Mouse (Mus musculus) v-Abl transformed pro-B cells (cell line): ENCODE results near the gene Cnpy4.

Experiments used
- in situ Hi-C, 2 experiments: fragments of 400-800 bp; cut with MboI; formaldehyde crosslinking; loops; one replicate each; pipeline ENCODE4 v1.15.1; 2025; ENCODE audit not compliant: unreplicated experiment in 2 of 2

Gene Cnpy4

DNA sequence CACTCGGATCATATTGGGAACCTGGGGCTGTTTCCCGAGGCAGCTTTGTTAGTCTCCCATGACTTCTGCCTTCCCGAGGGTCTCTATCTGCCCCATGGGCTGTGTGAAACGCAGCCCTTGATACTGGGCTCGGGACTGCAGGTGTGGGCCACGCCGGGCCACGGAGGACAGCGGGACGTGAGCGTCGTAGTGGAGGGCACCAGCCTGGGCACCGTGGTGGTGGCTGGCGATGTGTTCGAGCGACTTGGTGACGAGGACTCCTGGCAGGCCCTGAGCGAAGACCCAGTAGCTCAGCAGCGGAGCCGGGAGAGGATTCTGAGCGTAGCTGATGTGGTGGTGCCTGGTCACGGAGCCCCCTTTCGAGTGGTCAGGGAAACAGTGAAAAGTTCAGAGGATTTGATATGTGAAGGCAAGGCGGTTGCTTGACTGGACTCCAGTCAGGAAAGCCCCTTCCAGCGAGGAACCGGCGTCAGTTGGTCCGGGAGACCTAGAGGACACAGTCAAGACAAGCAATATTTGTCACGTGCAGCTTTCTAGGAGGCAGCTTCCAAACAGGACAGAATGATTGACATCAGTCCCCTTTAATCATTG is 7.6 kb downstream of the Cnpy4 start:
- in situ Hi-C loops: loop anchor here in 1 of 2 experiments (5.0 kb wide), 1 partner anchor 57 kb away; no protein-coding TSS in a partner anchor

DNA sequence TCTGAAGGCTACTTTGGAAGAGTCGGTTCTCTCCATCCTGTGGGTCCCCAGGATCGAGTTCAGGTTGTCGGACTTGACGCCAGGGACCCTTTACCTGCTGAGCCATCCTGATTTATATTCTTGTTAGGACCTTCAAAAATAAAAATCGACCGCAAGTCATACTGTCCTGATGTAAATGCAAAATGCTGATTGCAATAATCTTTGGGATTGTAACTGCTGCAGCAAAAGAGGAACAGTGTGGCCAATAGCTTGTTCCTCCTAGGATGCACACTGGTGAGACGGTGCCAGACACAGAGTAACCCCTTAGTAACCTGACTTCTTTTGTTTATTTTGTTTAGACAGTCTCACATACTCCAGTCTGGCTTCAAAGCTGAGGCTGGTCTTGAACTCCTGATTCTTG is 8.2 kb downstream of the Cnpy4 start:
- in situ Hi-C loops: no loop called here

DNA sequence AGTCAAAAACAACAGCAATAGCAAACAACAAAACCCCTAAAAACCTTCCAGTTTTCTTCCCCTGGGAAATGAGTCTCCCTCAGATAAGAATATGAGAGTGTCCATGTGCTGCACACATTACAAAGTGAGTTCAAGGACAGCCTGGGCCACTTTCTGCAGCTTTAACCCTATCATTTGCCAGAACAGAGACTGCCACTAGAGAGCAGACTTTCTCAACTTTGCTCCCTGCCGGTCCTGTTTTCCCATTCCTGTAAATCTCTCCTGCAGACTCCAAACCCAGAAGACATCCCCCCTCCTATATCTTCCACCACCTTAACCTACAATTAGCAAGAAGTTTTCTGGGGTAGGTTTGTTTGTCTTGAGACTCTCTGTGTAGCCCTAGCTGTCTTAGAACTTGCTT is 12.3 kb downstream of the Cnpy4 start:
- in situ Hi-C loops: no loop called here

GRCm38 (mm10) chr5:138202086-138202485 is 14.8 kb downstream of the Cnpy4 start:
- in situ Hi-C loops: loop anchor here (25.0 kb wide), 2 partner anchors 215 to 435 kb away; partner anchors contain the start of gene Azgp1 (in 1 of the 2)

DNA sequence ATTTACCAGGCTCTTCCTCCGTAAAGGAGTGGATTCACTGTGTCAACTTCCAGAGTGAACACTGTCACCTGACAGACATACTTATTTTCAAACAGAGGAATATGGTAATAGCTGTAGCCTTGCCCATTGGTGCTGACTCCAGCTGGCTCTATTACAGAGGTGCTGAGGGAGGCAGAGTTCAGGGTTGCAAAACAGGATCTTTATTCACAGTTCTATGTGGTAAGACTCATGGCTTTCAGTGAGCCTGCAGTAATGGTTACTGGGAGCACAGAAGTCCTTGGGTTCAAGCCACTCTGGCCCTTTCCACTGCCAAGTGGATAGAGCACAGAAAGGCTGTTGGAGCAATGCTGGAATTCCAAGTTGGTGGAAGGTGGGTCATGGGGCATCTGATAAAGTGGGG is 20.0 kb downstream of the Cnpy4 start:
- in situ Hi-C loops: loop anchor here (25.0 kb wide), 2 partner anchors 220 to 430 kb away; partner anchors contain the start of gene Azgp1 (in 1 of the 2)

DNA sequence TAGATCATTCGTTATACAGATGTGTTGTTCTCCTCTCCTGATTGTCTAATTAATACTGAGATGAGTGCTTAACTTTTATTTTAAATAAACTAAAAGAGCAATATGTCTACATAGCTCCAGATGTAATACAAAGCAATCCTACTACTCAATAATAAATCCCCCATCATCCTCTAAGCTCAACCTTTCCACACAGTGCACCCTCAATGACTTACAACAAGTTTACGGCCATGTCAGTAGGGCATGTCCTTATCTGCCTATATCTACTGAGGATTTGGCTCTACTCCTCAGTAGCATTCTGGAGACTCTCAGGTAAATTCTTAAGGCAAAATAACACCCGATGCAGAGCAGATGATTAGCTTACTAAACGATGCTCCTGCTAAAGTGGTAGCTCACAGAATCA is 20.6 kb downstream of the Cnpy4 start:
- in situ Hi-C loops: loop anchor here (25.0 kb wide), 2 partner anchors 221 to 429 kb away; partner anchors contain the start of gene Azgp1 (in 1 of the 2)

- in situ Hi-C loops: loop anchor here (25.0 kb wide), 2 partner anchors 229 to 421 kb away; partner anchors contain the start of gene Azgp1 (in 1 of the 2)
Observed at GRCm38 (mm10) chr5:138216632-138217031, 29.3 kb downstream of the Cnpy4 start.

GRCm38 (mm10) chr5:138219864-138220263 is 32.6 kb downstream of the Cnpy4 start:
- in situ Hi-C loops: loop anchor here (5.0 to 25.0 kb wide), 7 partner anchors 225 to 417 kb away; partner anchors contain the start of genes Azgp1 (in 1 of the 2) and Zfp157 (in 1 of the 2)

GRCm38 (mm10) chr5:138222111-138222510 is 34.8 kb downstream of the Cnpy4 start:
- in situ Hi-C loops: loop anchor here (5.0 to 25.0 kb wide), 7 partner anchors 223 to 415 kb away; partner anchors contain the start of genes Azgp1 (in 1 of the 2) and Zfp157 (in 1 of the 2)

GRCm38 (mm10) chr5:138223287-138223686 is 36.0 kb downstream of the Cnpy4 start:
- in situ Hi-C loops: loop anchor here (5.0 to 25.0 kb wide), 7 partner anchors 222 to 414 kb away; partner anchors contain the start of genes Azgp1 (in 1 of the 2) and Zfp157 (in 1 of the 2)

GRCm38 (mm10) chr5:138225700-138226099 is 38.4 kb downstream of the Cnpy4 start, which contains the start of gene Nxpe5:
TSS of gene Nxpe5 (plus strand) at chr5:138225898.
- in situ Hi-C loops: loop anchor here in 1 of 2 experiments (10.0 kb wide), 2 partner anchors 219 to 249 kb away; partner anchors contain the start of gene Zfp157

- in situ Hi-C loops: loop anchor here in 1 of 2 experiments (10.0 kb wide), 2 partner anchors 218 to 248 kb away; partner anchors contain the start of gene Zfp157
Observed at GRCm38 (mm10) chr5:138226491-138226890, 39.2 kb downstream of the Cnpy4 start.

- in situ Hi-C loops: loop anchor here in 1 of 2 experiments (10.0 kb wide), 2 partner anchors 217 to 247 kb away; partner anchors contain the start of gene Zfp157
Observed at GRCm38 (mm10) chr5:138227367-138227766, 40.1 kb downstream of the Cnpy4 start.

DNA sequence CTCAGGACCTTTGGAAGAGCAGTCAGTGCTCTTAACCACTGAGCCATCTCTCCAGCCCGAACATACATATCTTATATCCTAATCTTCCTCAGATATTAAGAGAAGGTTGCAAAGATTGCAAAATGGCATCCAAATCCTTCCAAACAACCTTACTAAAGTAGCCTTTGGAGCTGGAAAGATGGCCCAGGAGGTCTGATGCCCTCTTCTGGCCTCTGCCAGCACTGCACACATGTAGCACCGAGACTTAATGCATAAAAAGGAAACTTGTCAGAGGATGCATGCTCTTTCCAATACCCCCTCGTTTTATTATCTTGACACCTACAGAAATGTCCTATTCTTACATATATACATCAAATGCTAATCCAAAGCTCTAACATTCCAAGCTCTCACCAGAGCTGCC is 40.7 kb downstream of the Cnpy4 start:
- in situ Hi-C loops: loop anchor here in 1 of 2 experiments (10.0 kb wide), 2 partner anchors 217 to 247 kb away; partner anchors contain the start of gene Zfp157

- in situ Hi-C loops: loop anchor here in 1 of 2 experiments (10.0 kb wide), 2 partner anchors 215 to 245 kb away; partner anchors contain the start of gene Zfp157
Observed at GRCm38 (mm10) chr5:138229511-138229910, 42.2 kb downstream of the Cnpy4 start.

- in situ Hi-C loops: no loop called here
Observed at GRCm38 (mm10) chr5:138233778-138234177, 46.5 kb downstream of the Cnpy4 start.

DNA sequence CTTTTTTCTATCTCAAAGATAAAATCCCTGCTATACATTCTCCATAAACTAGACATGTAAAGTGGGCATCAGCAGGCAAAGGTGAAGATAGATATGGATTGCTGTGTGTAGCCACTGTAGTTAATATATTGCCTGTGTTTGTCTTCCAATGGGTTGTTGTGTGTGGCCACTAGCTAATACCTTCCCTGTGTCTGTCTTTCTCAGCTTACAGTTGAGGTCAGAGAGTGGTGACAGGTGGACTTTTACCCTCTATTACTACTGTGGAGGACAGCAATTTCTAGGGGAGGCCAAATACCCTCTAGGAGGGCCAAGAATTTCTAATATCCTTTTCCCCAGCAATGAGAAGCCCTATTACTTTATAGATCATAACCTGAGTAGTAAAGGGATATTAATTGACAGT is 46.9 kb downstream of the Cnpy4 start:
- in situ Hi-C loops: no loop called here

DNA sequence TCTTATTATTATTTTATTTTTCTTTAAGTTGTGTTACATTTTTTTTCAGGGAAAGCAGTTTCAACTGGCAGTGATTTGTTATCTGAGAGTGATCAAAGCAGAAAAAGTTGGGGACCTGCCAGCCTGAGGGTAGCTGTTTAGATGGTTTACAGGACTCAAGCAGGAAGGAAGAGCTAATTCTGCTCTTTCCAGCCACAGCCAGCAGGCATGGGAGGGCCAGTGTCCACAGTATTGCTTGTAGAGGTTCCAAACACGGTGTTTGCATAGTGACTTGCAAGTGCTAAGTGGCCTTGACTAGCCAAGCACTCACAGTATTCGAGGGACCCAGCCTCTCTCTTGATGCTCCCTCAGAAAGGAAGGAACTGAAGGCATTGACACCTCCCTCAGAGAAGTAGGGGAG is 54.2 kb downstream of the Cnpy4 start:
- in situ Hi-C loops: no loop called here
